Mouse (Mus musculus): ENCODE data around the gene Pds5a.
"Not testable (repeated sequence)": the region's sequence is repeated elsewhere in the genome, so short reads cannot be mapped to it uniquely, and the experiment has no call there.

Gene Pds5a

GRCm38 (mm10) chr5:65694076-65694475 lies 4.0 kb downstream of the Pds5a start:
- DNase-seq, result not testable (repeated sequence)

GRCm38 (mm10) chr5:65693018-65693417 lies 5.1 kb downstream of the Pds5a start:
- no peak for DNase-seq

GRCm38 (mm10) chr5:65688806-65689205 lies 9.3 kb downstream of the Pds5a start:
- DNase-seq, result no peak

- no peak for DNase-seq
Measured at GRCm38 (mm10) chr5:65686806-65687205, 11.3 kb downstream of the Pds5a start.

- no peak for DNase-seq
Measured at GRCm38 (mm10) chr5:65678826-65679225, 19.2 kb downstream of the Pds5a start.

GRCm38 (mm10) chr5:65672162-65672561 lies 25.9 kb downstream of the Pds5a start:
- no peak for DNase-seq

GRCm38 (mm10) chr5:65667644-65668043 lies 30.4 kb downstream of the Pds5a start:
- DNase-seq, result no peak

GRCm38 (mm10) chr5:65665370-65665769 lies 32.7 kb downstream of the Pds5a start:
- no peak for DNase-seq

GRCm38 (mm10) chr5:65661958-65662357 lies 36.1 kb downstream of the Pds5a start:
- no peak for DNase-seq

GRCm38 (mm10) chr5:65653786-65654185 lies 44.3 kb downstream of the Pds5a start:
- DNase-seq, result no peak

- no peak for DNase-seq
Measured at GRCm38 (mm10) chr5:65638896-65639295, 59.2 kb downstream of the Pds5a start.

GRCm38 (mm10) chr5:65624340-65624739 lies 73.7 kb downstream of the Pds5a start:
- DNase-seq, result no peak

- DNase-seq, result no peak
Measured at GRCm38 (mm10) chr5:65613152-65613924, 84.7 kb downstream of the Pds5a start.

GRCm38 (mm10) chr5:65610541-65610940 lies 87.5 kb downstream of the Pds5a start:
- DNase-seq, result no peak

- DNase-seq, result no peak
Measured at GRCm38 (mm10) chr5:65609769-65610168, 88.3 kb downstream of the Pds5a start.

GRCm38 (mm10) chr5:65606820-65607219 lies 91.3 kb downstream of the Pds5a start:
- DNase-seq, result no peak

- no peak for DNase-seq
Measured at GRCm38 (mm10) chr5:65599681-65600080, 98.4 kb downstream of the Pds5a start.

- DNase-seq, result no peak
Measured at GRCm38 (mm10) chr5:65592421-65592820, 105.7 kb downstream of the Pds5a start.

GRCm38 (mm10) chr5:65590199-65590598 lies 107.9 kb downstream of the Pds5a start:
- no peak for DNase-seq

- no peak for DNase-seq
Measured at GRCm38 (mm10) chr5:65586291-65586690, 111.8 kb downstream of the Pds5a start.

- no peak for DNase-seq
Measured at GRCm38 (mm10) chr5:65578545-65578944, 119.5 kb downstream of the Pds5a start.

GRCm38 (mm10) chr5:65575896-65576295 lies 122.2 kb downstream of the Pds5a start:
- DNase-seq, result no peak

- DNase-seq, result no peak
Measured at GRCm38 (mm10) chr5:65574876-65575275, 123.2 kb downstream of the Pds5a start.

- no peak for DNase-seq
Measured at GRCm38 (mm10) chr5:65565486-65565885, 132.6 kb downstream of the Pds5a start.
